Mouse (Mus musculus): ENCODE results near the gene Tescl. TPM values are rescaled to one million over a fixed set of nuclear protein-coding genes. Genes with fewer than 3 reads are reported as not detected.

The Tescl gene
- total RNA-seq, 2 experiments from 2014 or later, result not detected

DNA sequence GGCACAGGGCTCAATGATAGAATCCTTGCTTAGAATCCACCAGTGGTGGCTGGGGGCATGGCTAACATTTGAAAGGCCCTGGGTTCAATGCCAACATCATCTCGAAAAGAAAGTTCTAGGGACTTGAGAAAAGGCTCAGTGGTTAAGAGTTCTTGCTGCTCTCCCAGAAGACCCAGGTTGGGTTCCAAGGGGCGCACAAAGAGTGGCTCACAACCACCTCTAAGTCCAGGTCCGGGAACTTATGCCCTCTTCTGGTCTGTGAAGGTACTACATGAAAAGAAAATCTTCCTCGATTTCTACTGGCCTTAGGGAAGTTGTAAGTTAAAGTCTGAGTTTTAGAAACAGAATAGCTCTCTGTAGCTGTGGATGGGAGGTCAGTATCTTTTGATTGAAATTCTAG, 47.6 kb downstream of the Tescl start:
- no peak for DNase-seq (ENCODE audit: extremely low spot score in 1 of 2, low spot score in 2 of 2)
- intact Hi-C loops (cut with DNase I), result no loop called here

Small RNA genes within 50 kb of the gene (microRNA-seq; reads per million reads assigned to microRNA genes)
- not detected for gene Gm27592

Other genes starting within 250 kb of the Tescl start
- gene Zfp112, start 221.6 kb downstream of the Tescl start, total RNA-seq (2021), result 1 to 10 TPM; 8.7 to 8.8 TPM
- gene Zfp235, start 199.8 kb downstream of the Tescl start, total RNA-seq (2021), result 10 to 100 TPM; 18.3 to 19.5 TPM
- gene Zfp114, start 158.9 kb downstream of the Tescl start, total RNA-seq (2021), result 1 to 10 TPM; 4.5 to 4.9 TPM
- gene Zfp111, start 122.5 kb downstream of the Tescl start, total RNA-seq (2021), result 10 to 100 TPM in 1 of 2 experiments, 1 to 10 TPM in 1; 8.6 to 10.2 TPM
- 1 to 10 TPM; 5.1 to 6.1 TPM for gene Zfp109, start 96.4 kb downstream of the Tescl start, total RNA-seq (2021)
- 1 to 10 TPM; 6.1 to 6.6 TPM for gene Zfp108, start 79.1 kb downstream of the Tescl start, total RNA-seq (2021)
- 1 to 10 TPM; 8.7 to 8.9 TPM for gene Zfp93, start 63.5 kb downstream of the Tescl start, total RNA-seq (2021)
- 10 to 100 TPM; 20.6 to 21.3 TPM for gene Zfp61, start 32.7 kb downstream of the Tescl start, total RNA-seq (2021)
- gene Zfp94, start 17.3 kb downstream of the Tescl start, total RNA-seq (2021), result 10 to 100 TPM; 14.8 to 16.0 TPM
- under 1 TPM in 1 of 2 experiments, not detected in 1; 0.15 TPM for gene Lypd5, start 15.3 kb upstream of the Tescl start, total RNA-seq (2021)
- under 1 TPM; 0.17 to 0.41 TPM for gene Kcnn4, start 36.3 kb upstream of the Tescl start, total RNA-seq (2021)
- 10 to 100 TPM; 34.1 to 39.1 TPM for gene Smg9, start 65.7 kb upstream of the Tescl start, total RNA-seq (2021)
- gene Irgc1, start 118.4 kb upstream of the Tescl start, total RNA-seq (2021), result under 1 TPM in 1 of 2 experiments, not detected in 1; 0.20 TPM
- gene Plaur, start 128.5 kb upstream of the Tescl start, total RNA-seq (2021), result 1 to 10 TPM in 1 of 2 experiments, under 1 TPM in 1; 0.85 to 1.4 TPM
- 100 to 1,000 TPM; 305 to 320 TPM for gene Cadm4, start 148.1 kb upstream of the Tescl start, total RNA-seq (2021)
- 10 to 100 TPM; 61.9 to 67.5 TPM for gene Zfp428, start 173.1 kb upstream of the Tescl start, total RNA-seq (2021)
- not detected for gene AC161166.1, start 178.5 kb upstream of the Tescl start, total RNA-seq (2021)
- 100 to 1,000 TPM; 105 to 110 TPM for gene Irgq, start 196.8 kb upstream of the Tescl start, total RNA-seq (2021)
- gene Pinlyp, start 212.2 kb upstream of the Tescl start, total RNA-seq (2021), result not detected
- gene Xrcc1, start 212.4 kb upstream of the Tescl start, total RNA-seq (2021), result 10 to 100 TPM; 32.5 to 41.2 TPM

Data from left cerebral cortex, postnatal 10 days (tissue).